Mouse (Mus musculus) embryo, embryonic 9.5 days (tissue): ENCODE measurements at regions not wholly inside any gene's neighbourhood (a gene's known extent, or its start where the extent isn't known, plus 50 kb on each side); places are given as distances from the start of the nearest gene placed in this dataset.
A peak's percentile ranks its signal among the peaks of the same experiment; 100 is the strongest.
"Not testable (repeated sequence)": the region's sequence is repeated elsewhere in the genome, so short reads cannot be mapped to it uniquely, and the experiment has no call there.

Experiments used
- DNase-seq: peaks from one replicate; pipeline ENCODE4 v3.0.0-alpha.2; 2017; ENCODE audit errors: extremely low spot score

DNA sequence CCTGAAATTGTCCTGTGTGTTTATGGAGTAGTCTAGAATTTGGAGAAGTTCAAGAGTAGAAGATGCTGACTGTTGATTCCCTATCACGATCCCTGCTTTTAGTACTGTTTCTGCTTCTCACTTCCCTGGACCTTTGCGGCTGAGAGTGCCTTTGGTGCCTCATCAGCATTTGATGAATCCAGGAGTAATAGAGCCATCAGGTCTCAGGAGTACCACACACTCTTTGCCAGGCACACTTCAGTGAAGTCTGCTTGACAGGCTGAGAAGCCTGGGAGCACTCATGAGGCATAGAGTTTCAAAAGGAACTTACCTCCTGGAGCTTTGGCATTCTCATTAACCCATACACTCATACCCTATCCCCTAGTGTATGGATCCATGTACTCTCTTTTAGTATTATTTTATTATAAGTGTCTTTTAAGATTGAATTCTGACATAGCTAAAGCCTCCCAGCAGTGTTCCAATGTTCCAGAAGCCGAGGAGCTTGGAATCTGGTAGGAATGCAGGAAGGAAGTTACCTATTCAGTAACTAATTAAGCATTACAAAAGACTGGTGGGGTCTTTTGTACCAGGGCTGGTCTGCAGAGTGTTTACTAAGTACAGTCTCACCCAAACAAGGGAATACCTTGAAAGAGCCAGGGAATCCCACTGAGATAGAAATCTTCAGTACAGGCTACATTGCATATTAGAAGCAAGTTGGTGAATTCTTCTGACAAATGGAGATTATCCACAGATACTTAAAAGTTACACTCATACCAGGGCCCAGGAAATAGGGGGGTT lies 139.7 kb downstream of the Tex13c3 start:
- not testable (repeated sequence) for DNase-seq

- DNase-seq = no peak
These were observed 167.8 kb downstream of the Tex13c3 start for GRCm38 (mm10) chrX:19313286-19313685.

GRCm38 (mm10) chrX:19311809-19312559 lies 169.1 kb downstream of the Tex13c3 start:
- no peak for DNase-seq

DNA sequence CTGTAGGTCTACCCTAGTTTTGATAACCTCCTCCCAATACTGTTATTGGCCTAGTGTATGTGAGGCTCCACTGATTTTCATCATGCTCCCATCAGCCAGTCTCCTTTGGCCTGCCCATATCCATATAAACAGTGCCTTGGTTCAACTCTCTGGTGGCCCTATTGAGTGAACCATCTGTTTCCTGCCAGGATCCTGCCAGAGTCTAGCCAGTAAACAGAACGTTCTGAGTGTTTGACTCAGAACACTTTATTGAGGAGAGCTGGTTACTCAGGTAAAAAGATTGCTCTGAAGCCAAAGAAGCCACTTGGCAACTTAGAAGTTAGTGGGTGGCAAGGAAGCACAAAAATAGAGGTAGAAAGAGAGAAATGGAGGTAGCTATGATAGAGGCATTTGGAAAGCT lies 169.7 kb downstream of the Tex13c3 start:
- DNase-seq = no peak

- no peak for DNase-seq
These were observed 192.9 kb downstream of the Tex13c3 start for GRCm38 (mm10) chrX:19288171-19288570.

DNA sequence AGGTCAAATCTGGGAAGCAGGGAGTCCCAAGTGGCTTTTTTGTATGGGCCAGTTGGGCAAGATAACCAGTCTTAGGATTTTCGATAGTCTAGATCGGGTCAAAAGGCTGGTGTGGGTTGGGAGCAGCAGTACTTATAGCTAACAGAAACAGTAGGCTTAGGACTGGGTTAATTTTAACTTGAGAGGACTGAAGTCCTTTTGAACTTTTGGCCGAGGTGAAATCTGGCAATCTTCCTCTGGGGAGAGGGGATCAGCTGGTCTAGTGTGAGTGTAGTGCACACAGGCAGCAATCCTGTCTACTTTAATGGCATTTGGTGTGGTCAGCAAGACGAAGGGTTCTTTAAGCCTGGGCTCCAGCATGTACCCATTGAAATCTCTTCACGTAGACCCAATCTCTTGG lies 194.7 kb downstream of the Tex13c3 start:
- no peak for DNase-seq

DNA sequence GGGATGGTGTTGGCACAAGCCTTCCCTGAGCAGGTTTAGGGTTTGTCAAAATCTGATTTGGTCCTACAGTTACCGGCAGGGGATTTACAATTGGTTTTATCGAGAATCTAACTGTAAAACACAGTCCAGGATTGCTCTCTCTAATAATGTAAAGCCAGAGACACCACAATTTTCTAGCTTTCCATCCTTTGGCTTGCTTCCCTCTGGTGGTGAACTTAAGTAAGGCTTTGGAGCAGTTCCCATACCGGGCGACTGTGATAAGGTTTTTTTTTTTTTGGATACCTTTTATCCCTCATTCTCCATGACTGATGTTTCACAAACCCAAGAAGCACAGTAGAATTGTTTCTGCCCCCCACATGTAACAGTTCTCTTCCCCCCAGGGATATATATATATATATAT lies 195.3 kb downstream of the Tex13c3 start:
- no peak for DNase-seq

DNA sequence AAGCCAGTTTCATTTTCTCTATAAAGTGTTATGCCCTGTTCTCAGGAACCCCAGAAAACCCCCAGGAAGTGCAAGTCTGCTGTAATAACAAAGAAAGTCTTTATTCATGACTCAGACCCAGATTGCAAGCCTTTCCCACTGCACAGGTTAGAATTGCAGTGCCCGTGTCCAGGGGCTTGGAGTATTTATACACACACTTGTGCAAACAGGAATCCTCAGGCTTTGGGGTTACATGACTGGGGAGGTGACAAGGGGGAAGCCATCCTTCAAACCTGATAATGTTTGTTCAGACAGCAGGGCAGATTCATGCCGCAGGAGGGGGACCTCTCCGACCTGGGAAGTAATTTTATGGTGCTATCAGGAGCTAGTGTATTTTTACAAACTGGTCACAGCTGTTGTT lies 198.0 kb downstream of the Tex13c3 start:
- DNase-seq = no peak

- DNase-seq = no peak
These were observed 216.9 kb downstream of the Tex13c3 start for GRCm38 (mm10) chrX:19264237-19264636.

- no peak for DNase-seq
These were observed 234.1 kb downstream of the Tex13c3 start for GRCm38 (mm10) chrX:19246777-19247619.

- peak; percentile 59 for DNase-seq
These were observed 243.3 kb downstream of the Tex13c3 start for GRCm38 (mm10) chrX:19237738-19238261.

GRCm38 (mm10) chrX:19237048-19237737 lies 243.9 kb downstream of the Tex13c3 start:
- DNase-seq = peak; percentile 22

DNA sequence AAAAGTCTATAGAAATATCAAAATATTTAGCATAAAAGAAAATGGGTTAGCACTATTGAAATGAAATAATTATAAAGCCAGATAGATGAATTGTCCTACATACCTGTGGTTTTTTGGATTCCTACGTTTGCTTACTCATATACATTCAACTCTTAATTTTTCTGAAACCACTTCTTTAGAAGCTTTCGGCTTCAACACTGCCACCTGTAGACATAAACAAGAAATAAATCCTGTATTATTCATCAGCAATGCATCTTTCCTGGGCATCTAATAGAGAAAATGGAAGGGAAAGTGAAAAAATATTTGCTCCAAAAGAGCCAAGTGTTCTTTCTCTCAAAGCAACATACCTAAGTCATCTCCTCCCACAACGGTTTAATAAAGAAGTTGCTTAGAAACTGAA lies 245.7 kb downstream of the Tex13c3 start:
- DNase-seq = no peak

- DNase-seq = no peak
These were observed 249.3 kb downstream of the Tex13c3 start for GRCm38 (mm10) chrX:19231823-19232222.

- DNase-seq = no peak
These were observed 257.8 kb downstream of the Tex13c3 start for GRCm38 (mm10) chrX:19223336-19223735.

- no peak for DNase-seq
These were observed 260.2 kb downstream of the Tex13c3 start for GRCm38 (mm10) chrX:19220785-19221496.

DNA sequence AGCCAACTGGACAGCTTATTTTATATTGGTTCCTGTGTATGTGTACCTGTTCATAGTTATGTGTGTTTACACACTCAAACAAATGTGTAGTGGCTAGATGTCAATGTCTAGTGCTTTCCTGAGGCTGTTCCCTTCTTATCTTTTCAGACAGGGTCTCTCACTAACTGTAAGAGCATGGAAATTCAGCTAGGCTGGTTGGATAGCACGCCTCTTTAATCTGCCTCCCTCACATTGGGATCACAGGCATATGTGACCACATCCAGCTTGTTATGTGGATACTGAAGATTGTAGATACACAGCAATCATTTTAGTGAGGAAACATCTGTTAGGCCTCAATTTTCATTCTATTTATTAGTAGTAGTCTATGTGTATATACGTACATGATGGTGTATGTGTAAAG lies 261.4 kb downstream of the Tex13c3 start:
- no peak for DNase-seq

- DNase-seq = no peak
These were observed 261.8 kb downstream of the Tex13c3 start for GRCm38 (mm10) chrX:19219301-19219700.

DNA sequence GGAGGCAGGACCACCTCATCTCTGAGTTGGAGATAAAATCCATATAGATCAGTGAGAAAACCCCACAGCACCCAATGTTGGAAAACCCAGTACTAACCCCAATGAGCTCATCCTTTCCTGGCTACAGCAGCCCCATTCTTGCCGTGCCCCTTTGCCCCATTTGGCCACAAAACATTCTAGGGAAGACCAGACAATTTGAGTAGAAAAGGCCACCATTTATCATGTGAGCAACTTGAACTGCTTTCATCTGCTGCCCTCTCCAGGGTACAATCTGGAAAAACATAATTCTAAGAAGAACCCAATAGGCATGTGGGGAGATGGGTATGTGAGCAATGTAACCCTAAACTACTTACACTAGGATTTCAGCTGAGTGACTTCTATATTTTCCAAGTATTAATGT lies 274.7 kb downstream of the Tex13c3 start:
- no peak for DNase-seq

GRCm38 (mm10) chrX:19202542-19202941 lies 278.6 kb downstream of the Tex13c3 start:
- DNase-seq = no peak

DNA sequence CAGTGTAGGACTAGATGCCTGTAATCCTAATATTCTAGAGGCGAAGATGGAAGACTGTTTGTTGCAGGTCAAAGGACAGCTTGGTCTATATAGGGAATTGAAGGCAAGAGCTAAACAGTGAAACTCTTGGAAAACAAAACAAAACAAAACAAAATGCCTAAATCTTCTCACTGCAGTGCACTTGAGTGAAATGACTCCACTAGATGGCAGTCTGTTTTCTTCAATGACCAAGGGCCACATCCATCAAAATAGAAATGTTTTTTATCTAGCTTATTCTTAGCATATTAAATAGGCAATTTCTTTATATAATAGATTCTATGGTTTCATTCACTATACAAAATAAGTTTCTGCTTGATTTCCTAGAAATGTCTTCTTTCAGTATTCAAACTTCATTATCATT lies 279.7 kb downstream of the Tex13c3 start:
- DNase-seq = no peak
